Mouse (Mus musculus): ENCODE measurements around the gene Bdh2.
A peak's percentile ranks its signal among the peaks of the same experiment; 100 is the strongest.

The Bdh2 gene

DNA sequence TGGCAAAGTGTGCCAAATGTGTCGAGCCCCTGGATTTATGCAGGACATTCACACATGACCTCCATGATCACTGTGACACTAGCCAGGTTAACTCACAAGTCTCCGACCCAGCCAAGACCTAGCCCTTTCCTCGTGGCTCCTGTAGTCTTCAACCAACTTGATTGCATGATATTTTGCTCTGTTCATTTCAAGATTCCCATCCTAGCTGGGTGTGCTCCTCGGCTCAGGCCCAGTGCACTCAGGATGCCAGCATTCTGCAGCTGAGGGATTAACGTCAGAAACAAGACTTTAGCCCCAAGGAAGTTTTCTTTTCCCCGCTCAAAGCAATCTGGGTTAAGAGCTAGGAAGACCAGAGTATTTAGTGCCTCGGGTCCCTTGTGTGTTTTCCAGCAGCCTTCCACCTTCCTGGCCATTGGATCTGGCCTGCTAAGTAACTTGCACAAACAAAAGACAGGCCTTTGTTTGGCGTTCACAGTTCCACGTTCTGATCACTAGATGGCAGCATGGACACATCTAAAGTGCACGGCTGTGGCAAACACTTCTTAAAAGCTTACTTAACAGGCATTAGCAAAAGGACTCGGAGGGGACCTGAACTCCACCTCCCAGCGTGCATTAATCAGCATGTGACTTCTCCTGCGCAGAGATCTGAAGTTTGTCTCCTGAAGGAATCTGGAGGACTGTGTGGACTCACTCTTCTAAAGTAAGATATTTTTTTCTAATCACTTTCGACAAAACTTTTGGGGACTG is at the start of gene Bdh2:
TSS of gene Bdh2 (plus strand) at position 553 of the 747 bp plus-strand sequence.
- peak; percentile 90 for DNase-seq

GRCm38 (mm10) chr3:135232058-135232457 is 49.0 kb upstream of the Bdh2 start:
- no peak for DNase-seq

DNA sequence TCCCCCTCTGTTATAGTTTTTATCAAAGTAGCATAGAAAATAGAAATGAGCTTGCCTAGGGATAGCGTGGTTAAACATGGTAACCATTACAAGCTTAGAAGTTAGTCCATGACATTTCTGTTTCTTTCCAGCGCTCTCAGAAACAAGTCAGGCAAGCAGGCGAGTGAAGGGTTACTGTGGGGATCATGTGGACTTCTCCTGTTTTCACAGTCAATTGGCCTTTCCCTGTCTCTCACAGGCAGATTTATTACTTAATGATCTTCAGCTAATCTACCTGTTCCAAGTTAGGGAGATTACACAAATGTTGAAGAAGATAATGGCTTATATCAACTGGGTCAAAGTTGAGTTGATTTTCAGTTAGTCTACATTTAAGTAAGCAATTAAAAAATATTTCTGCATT is 48.6 kb upstream of the Bdh2 start:
- DNase-seq = no peak

- no peak for DNase-seq
Observed at GRCm38 (mm10) chr3:135245733-135246132, 35.3 kb upstream of the Bdh2 start.

- no peak for DNase-seq
Observed at GRCm38 (mm10) chr3:135246828-135247227, 34.2 kb upstream of the Bdh2 start.

DNA sequence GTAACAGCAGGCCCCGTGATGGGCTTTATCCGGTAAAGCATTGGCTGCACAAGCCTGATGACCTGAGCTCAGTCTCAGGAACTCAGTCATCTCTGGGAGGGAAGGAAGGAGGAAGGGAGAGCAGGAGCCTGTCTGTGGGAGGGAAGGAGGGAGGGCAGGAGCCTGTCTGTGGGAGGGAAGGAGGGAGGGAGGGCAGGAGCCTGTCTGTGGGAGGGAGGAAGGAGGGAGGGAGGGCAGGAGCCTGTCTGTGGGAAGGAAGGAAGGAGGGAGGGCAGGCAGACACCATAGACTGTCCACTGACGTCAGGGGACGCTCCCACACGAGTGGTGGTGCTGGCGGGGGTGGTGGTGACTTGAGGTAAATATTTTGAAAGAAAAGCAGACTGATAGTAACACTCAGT is 31.9 kb upstream of the Bdh2 start:
- no peak for DNase-seq

DNA sequence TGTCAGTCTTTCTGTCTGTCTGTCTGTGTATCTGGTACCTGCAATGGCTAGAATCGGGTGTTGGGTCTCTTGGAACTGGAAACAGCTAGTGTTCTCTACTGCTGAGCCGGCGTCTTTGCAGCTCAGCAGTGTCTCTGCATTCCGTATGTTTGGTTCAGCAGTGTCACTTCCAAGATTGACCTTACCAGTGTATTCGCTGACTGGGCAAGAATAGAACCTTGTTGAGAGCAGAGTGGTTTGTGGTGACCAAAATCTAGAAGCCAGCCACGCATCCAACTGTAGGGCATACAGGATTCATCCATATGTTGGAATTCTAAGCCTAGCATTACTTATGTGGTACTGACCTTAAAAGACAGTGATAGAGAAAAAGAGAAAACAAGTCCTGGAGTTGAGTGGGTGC is 29.2 kb upstream of the Bdh2 start:
- DNase-seq = no peak

DNA sequence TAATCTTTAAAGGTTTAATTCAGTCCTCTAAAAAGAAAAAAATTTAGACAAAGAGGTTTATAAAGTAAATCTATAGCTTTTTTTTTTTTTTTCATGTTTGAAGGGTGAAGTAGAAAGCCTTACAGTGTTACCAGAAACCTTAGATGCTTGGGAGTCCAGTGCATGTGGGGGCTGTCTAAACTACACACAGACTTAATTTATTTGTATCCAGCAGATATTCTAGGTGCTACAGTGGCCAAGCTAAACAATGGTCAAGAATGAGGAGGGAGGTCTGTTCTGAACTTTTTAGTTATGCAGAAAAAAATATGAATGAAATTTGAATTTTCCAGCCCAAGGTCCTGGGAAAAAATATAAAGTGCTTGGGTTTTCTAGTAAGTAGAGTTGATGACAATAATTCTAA is 26.2 kb upstream of the Bdh2 start:
- no peak for DNase-seq

DNA sequence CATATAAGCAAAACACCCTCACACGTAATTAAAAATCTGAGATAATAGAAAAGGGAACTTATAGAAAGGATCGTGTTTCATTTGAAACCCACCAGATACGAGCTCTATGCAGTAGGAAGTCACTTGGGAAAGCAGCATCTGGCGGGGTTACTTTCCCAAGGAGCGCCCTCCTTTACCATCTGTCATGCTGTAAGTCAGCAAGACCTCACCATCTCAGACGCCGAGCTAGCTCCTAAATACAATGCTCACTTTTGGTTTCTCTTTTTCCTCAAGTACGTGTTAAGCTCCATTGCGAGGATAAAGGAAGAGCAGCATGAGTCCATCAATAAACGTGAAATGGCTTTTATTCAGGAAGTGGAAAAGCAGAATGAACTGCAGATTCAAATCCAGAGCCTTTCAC is 22.1 kb upstream of the Bdh2 start:
- DNase-seq = no peak

GRCm38 (mm10) chr3:135260233-135260632 is 20.8 kb upstream of the Bdh2 start:
- DNase-seq = no peak

- no peak for DNase-seq
Observed at GRCm38 (mm10) chr3:135268616-135269015, 12.4 kb upstream of the Bdh2 start.

GRCm38 (mm10) chr3:135269391-135269990 is 11.5 kb upstream of the Bdh2 start:
- DNase-seq = peak; percentile 86

DNA sequence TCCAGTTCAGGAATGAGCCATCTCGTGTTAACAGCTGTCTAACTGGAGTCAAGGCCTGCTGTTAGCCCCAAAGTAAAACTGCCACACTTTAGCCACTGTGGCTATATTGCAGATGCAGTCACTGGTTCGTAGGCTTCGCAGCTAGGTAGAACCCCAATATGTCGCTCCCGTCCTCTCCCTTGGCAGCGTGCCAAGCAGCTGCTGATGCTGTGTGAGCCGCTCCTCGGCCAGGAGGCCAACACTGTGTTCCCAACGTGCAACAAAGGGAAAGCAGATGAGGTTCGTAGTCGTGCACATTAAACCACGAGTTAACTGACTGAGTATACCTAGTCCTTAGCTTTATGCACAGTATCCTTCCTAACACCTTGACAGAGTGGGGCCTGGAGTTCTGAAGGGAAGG is 8.4 kb upstream of the Bdh2 start:
- no peak for DNase-seq

DNA sequence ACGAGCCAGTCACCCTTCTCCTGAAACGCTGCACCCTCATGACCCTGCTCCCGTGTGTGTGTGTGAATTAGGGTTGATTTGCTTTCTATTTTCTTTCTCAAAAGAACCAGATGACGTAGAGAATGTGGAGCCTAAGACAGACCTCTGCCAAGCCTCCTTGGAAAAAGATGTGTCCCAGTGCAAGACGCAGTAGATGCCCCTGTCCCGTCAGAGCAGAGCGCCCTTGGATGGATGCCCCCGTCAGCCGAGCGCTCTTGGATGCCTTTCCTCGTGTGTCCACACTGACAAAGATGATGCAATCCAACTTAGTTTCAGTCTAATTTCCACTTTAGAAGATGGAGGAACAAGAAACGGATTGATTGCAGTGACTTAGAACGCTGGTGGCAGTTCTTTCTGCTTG is 8.0 kb upstream of the Bdh2 start:
- no peak for DNase-seq

DNA sequence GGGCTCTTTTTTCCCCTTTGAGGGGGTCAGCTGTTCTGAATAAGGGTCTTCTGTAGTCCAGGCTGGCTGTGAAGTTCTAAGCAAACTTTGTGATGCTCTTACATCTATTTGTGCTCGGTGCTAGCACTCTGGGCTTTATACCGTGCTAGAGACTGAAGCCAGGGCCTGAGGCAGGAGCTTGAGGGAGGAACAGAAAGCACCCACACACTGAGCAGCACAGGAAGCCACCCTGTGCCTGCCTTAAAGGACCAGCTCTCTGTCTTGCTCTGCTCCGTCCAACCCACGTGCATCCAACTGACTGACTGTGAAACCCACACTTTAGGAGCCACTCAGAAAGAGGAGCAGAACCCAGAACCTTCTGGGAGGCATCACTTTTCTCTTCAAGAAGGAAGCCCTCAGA is 861 bp upstream of the Bdh2 start:
- no peak for DNase-seq

DNA sequence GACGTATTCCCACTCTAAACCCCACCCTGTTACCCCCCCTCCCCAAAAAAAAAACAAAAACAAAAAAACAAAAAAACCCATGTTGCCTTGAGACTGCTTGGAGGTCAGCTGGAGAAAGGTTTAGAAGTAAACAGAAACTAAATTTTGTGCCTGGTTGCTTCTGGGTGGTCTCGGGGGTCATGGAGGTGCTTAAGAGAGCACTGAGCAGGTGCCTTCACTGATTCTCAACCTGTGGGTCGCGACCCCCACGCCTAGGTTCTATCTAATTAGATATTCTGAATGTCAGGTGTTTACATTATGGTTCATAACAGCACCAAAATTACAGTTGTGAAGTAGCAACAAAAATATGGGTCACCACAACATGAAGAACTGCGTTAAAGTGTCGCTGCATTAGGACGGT is 680 bp downstream of the Bdh2 start:
- no peak for DNase-seq

DNA sequence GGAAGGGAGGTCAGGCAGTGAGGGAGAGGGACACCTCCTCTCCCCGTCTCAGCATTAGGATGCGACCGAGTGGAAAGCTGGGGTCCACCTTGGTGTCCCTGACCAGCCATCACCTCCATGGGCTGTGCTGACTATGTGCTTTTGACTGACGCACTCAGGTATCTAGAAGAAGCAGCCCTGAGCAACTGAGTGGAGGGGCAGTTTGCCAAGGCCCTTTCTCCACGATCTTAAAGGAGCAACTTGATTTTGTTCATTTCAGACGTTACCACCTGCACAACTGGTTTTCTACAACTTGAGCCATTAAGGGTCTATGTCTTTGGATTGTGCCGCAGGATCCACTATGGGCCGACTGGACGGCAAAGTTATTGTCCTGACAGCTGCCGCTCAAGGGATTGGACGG is 4.2 kb downstream of the Bdh2 start:
- DNase-seq = peak; percentile 30

DNA sequence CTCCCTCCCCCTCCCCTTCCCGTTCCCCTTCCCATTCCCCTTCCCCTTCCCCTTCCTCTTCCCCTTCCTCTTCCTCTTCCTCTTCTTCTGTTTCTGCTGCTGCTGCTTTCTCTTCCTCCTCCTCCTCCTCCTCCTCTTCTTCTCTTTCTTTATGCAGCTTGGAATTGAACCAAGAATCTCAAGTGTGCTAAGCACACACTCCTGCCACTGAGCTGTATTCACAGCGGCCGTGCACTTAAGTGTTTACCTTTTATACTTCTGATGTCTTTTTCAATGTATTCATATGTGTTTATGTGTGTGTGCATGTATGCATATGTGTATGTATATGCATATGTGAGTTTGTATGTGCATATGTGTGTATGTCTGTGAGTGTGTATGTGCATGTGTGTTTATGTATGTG is 4.8 kb downstream of the Bdh2 start:
- DNase-seq = no peak

DNA sequence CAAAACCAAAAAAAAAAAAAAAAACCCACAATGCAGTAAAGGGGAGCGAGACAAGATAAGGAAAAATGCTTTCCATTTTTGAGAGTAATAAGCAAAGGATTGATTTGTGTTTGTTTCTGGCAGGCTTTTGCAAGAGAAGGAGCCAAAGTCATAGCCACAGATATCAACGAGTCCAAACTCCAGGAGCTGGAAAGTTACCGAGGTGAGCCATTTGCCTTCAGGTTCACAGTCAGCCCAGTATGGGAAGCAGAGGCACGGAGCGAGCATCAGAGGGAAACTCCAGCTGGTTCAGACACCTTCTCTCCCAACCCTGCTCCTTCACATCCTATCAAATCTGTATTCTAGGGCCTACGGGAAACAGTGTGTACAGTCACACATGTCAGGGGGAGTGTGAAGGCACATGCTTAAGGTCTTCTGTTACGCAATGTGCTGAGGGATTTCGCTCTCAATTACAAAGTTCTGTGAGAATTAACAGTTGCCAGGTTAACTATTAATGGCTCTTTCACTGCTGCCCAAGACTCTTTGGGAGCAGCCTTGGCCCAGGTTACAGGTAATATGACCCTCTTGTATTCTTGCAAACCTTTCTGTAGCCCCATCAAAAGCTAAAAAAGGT is 7.2 kb downstream of the Bdh2 start:
- DNase-seq = peak; percentile 81

- no peak for DNase-seq
Observed at GRCm38 (mm10) chr3:135289148-135289547, 8.1 kb downstream of the Bdh2 start.

- DNase-seq = no peak
Observed at GRCm38 (mm10) chr3:135290249-135290894, 9.4 kb downstream of the Bdh2 start.

GRCm38 (mm10) chr3:135293703-135294102 is 12.7 kb downstream of the Bdh2 start:
- no peak for DNase-seq

DNA sequence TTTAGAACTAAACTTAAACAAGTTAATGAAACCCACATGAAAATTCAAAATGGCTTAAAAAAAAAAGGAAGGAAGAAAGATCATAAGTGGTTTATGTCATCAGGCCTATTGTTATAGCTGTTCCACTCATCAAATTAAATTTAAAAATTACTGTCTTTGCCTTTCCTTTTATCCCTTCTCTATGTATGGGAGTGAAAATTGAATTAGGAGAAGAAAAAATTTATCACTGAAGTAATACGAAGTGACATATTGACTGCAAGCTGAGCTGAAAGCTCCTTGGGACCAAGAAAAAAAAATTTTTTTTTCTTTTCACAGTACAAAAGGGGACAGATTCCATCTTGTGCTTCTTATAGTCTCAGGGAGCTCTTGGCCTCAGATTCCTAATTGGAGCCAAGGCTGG is 14.5 kb downstream of the Bdh2 start:
- DNase-seq = no peak

DNA sequence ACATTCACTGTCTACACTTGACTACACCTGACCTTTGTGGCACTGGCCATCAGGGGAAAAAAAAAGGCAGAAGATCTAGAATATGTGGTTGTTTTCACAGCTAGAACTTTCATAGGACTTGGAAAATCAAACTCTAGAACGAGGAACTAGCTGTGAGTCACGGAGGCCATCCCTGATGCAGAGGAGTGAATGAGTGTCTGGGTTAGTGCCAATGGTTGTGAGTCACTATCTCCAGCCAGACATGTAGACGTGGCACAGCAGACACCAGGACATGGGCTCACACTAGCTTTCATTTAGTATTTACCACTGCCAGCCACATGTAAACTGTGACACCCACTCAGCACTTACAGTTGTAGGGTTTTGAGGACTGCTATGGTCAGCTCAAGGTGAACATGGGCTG is 17.5 kb downstream of the Bdh2 start:
- DNase-seq = no peak
